Mouse (Mus musculus): Measurements from ENCODE around the gene Tmem150a.

The Tmem150a gene

GRCm38 (mm10) chr6:72355066-72355911 is at the start of gene Tmem150a:
Gene Tmem150a, plus strand, starts transcription at chr6:72355447.
- peak; percentile 55 to 65 for DNase-seq (ENCODE audit: low spot score in 2 of 2)

DNA sequence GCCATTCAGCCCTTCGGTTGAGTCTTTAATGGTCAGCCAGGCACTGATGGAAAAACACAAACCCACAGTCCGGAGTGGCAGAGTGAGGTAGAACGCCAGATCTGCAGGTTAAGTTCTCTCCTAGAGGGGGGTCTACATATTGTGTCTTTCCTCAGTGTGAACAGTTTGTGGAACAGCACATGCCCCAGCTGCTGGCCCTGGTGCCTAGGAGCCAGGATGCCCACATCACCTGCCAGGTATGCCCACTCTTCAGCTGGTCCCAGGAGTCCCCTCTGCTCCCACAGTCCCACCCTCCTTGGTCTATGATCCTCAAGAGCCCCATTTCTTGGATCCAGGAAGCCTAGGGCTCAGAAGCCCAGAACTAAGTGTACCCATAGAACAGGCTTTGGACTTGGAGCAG is 43.0 kb upstream of the Tmem150a start:
- no peak for DNase-seq (ENCODE audit: low spot score in 2 of 2)

GRCm38 (mm10) chr6:72313124-72313867 is 42.0 kb upstream of the Tmem150a start:
- no peak for DNase-seq (ENCODE audit: low spot score in 2 of 2)

- no peak for DNase-seq (ENCODE audit: low spot score in 2 of 2)
These were observed 39.9 kb upstream of the Tmem150a start for GRCm38 (mm10) chr6:72315384-72315783.

- no peak for DNase-seq (ENCODE audit: low spot score in 2 of 2)
These were observed 39.2 kb upstream of the Tmem150a start for GRCm38 (mm10) chr6:72316044-72316443.

DNA sequence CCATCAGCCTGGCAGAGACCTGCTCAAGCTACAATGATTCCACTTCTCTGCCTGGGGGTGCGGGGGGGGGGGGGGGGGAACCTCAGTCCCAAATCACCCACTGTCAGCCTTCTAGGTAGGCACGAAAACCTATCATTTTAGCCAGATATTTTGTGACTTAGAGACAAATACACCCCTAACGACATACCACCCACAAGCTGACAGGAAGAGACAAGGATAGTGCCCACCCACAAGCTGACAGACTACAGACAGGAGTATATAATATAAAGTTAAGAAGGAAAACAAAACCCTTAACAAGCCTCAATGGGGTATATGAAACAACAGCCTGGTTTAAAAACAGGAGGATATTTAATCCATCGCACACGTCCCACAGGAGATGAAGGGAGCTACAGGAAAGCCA is 36.8 kb upstream of the Tmem150a start:
- DNase-seq (ENCODE audit: low spot score in 2 of 2) = no peak

GRCm38 (mm10) chr6:72319019-72319418 is 36.2 kb upstream of the Tmem150a start:
- peak in 1 of 2 experiments; percentile 45 for DNase-seq (ENCODE audit: low spot score in 2 of 2)

- DNase-seq (ENCODE audit: low spot score in 2 of 2) = no peak
These were observed 32.3 kb upstream of the Tmem150a start for GRCm38 (mm10) chr6:72322936-72323335.

- no peak for DNase-seq (ENCODE audit: low spot score in 2 of 2)
These were observed 31.3 kb upstream of the Tmem150a start for GRCm38 (mm10) chr6:72323786-72324508.

- peak in 1 of 2 experiments; percentile 30 for DNase-seq (ENCODE audit: low spot score in 2 of 2)
These were observed 29.0 kb upstream of the Tmem150a start for GRCm38 (mm10) chr6:72326274-72326673.

DNA sequence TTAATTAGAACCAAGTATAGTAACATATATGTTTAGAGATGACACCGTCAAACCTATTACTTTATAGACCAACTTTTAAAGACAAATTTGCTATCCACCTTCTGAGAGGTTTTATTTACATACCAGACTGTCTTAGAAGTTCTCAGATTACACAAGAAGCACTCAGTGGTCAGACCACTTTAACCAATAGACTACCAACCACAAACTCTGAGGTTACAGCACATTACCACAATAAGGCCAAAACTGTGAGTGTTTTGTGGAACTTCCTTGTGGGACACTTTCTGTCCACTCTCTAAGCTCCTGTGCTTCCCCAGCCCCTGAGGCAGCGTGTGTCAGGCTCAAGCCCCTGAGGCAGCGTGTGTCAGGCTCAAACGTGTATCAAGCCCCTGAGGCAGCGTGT is 26.2 kb upstream of the Tmem150a start:
- DNase-seq (ENCODE audit: low spot score in 2 of 2) = no peak

- DNase-seq (ENCODE audit: low spot score in 2 of 2) = no peak
These were observed 25.1 kb upstream of the Tmem150a start for GRCm38 (mm10) chr6:72330133-72330532.

GRCm38 (mm10) chr6:72333111-72333510 is 22.1 kb upstream of the Tmem150a start:
- no peak for DNase-seq (ENCODE audit: low spot score in 2 of 2)

DNA sequence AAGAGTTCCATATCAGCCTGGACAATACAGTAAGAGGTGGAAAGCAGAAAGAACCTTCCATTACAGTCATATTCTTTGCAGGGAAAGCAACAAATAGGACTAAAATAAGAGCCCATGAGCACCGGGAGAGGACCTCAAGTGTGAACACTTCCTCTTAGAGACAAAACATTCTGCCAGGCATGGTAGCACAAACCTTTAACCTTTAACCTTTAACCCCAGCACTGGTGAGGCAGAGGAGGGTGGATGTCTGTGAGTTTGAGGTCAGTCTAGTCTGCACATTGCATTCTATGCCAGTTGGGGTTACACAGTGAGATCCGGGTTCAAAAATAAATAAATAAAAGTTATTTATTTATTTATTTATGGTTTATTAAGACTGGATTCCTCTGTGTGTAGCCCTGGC is 14.8 kb upstream of the Tmem150a start:
- no peak for DNase-seq (ENCODE audit: low spot score in 2 of 2)

DNA sequence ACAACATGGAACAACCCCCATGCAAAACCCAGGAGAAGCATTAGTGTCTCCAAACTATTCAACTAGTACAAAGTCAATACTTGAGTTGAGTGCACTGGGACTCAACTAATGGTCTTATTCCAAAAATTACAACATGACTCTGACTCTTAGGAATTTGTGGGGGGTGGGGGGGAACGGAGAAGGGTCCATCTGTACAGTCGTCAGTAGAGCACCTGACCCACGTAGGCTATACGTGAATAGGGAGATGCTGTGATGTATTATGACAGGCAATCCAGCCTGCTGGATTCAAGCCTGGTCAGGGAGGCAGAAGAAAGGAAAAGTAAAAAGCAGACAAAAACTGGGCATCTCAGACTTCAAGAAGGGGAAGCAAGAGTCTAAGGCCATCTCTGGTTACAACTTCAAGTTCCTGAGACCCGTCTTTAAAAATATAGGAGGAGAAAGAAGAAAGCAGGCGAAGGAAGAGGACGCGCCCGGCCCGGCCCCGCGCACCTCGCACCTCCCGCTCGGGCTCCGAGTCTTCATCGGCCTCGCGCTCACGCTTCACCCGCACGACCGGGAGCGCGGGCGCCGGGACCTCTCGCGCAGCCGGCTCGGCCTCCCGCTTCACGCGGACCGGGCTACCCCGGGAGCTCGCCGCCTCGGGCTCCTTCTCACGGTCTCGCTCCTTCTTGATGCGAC is 10.7 kb upstream of the Tmem150a start:
- no peak for DNase-seq (ENCODE audit: low spot score in 2 of 2)

DNA sequence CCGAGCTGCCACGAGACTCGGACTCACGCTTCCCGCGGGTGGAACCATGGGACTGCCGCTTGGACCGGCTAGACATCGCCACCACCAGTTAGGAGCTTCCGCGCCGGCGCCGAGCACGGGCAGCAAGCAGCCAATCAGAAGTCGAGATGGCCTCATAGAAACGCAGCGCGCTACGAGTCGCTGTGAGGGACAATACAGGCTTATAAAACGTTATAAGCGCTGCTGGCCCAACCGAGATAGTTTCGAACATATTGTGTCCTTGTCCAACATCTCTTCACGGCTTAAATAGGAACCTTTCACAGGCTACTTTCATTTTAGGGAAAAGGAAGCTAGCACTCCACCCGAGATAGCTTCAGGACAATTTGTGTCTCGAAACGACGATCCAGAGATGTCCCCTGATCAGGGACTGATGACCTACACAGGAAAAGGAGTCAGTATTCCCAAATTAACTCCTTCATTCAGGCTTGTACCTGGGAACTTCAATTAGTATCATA is 10.1 kb upstream of the Tmem150a start, which contains the start of gene Usp39:
TSS of gene Usp39 (minus strand) at position 111 of the 494 bp plus-strand sequence.
- peak; percentile 90 to 93 for DNase-seq (ENCODE audit: low spot score in 2 of 2)

GRCm38 (mm10) chr6:72345633-72346032 is 9.6 kb upstream of the Tmem150a start:
- no peak for DNase-seq (ENCODE audit: low spot score in 2 of 2)

- DNase-seq (ENCODE audit: low spot score in 2 of 2) = no peak
These were observed 9.0 kb upstream of the Tmem150a start for GRCm38 (mm10) chr6:72346261-72346660.

DNA sequence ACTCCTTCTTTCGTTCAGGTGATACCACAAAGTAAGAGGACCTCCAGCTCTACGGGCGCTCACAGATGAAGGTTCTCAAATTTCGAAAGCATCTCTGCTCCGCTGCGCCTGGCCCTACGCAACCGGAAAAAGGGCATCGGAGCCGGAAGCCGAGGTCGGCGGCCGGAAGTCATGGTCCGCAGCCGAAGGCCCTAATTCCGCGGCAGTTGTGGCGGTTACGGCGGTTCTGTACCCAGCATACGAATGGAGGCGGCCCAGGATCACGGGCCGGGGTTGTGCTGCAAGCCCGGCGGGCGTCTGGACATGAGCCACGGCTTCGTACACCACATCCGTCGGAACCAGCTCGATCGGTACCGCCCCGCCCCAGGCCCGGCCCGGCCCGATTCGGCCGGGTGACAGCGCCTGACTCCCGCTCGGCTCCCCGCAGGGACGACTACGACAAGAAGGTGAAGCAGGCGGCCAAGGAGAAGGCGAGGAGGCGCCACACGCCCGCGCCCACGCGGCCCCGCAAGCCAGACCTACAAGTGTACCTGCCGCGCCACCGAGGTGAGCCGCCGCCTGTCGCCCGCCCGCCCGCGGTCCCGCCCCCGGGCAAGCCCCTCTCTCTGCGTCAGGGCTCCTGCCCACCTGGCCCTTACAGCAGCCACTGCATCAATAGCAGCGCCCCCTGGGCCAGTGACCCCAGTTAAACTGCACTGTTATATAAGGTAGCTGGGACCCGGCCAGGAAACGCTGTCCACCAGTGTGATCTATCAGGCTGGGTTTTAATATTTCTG is 7.9 kb upstream of the Tmem150a start, which contains the start of gene 0610030E20Rik:
TSS of gene 0610030E20Rik (plus strand) at position 152 of the 776 bp plus-strand sequence.
- peak in 1 of 2 experiments; percentile 68 for DNase-seq (ENCODE audit: low spot score in 2 of 2)

- no peak for DNase-seq (ENCODE audit: low spot score in 2 of 2)
These were observed 6.8 kb upstream of the Tmem150a start for GRCm38 (mm10) chr6:72348411-72348810.
